Mouse (Mus musculus) frontal cortex, postnatal 14 days (tissue): ENCODE results near the gene Ddx6.

ENCODE experiments used
- DNase-seq, 2 experiments: peaks; one replicate each; pipeline ENCODE4 v3.0.0; 2022; ENCODE audit warnings: low spot score in 2 of 2

Gene Ddx6

GRCm38 (mm10) chr9:44686638-44687037 lies 81.9 kb downstream of the Ddx6 start:
- no peak for DNase-seq

DNA sequence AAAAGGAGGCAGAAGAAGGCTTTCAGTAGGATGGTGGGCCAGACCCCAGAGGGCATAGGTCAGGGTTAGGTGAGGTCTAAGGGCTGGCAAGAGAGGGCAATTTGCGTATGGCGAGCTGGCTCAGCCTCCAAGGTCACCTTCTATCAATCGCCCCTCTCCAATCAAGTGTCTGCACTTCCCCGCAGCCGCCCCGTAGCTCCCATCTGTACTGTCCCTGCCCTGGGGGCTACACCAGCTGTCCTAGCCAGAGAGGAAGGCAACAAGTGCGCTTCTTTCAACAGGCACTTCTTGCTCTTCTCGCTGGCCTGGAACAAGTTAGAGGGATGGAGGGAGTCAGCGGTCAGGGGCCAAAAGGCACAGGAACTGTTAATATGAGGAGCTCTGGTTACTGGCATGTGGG lies 83.3 kb downstream of the Ddx6 start:
- DNase-seq = no peak
